In the genomic region with DNA sequence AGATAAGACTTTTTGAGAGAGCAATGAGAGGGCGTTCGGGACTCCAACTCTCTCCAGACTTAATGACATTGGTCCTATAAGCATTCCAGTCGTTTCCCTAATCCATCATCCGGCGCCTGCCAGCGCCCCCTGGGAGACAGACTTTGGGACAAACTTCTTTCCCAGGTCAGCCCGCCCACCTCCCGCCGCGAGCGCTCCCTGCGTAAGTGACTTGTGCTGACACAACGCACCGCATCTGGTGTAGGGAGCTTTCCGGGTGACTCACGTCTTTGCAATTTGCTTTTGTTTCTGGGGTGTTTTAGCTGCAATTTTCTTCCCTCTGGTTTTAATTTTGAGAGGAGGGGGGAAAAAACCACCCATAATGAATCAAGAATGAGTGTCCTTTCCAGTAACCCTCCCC, we compare ENCODE assay signal across 8 mouse cellular contexts. TPM values are rescaled to one million over a fixed set of nuclear protein-coding genes. Genes with fewer than 3 reads are reported as not detected.
A peak's percentile ranks its signal among the peaks of the same experiment; 100 is the strongest.
DNase-seq lines count a peak whose midpoint lies in the region; ATAC-seq lines count a peak whose summit lies in the region.

No protein-coding gene starts in this region.

- peak overlapping the region; percentile 97 for H3K4me2 ChIP-seq in embryonic facial prominence, embryonic 15.5 days (replicated peaks)

- under 1% methylated on average over 16 of the region's 16 CpGs for WGBS in embryonic facial prominence, embryonic 15.5 days

- peak overlapping the region; percentile 96 for H3K27ac ChIP-seq in embryonic facial prominence, embryonic 15.5 days (replicated peaks)

- H3K4me1 ChIP-seq in embryonic facial prominence, embryonic 15.5 days, result peaks cover 20% of the 10 kb centered on the region

- intact Hi-C loops in heart, postnatal 25 days (cut with DNase I), result loop anchor here (10.0 kb wide), 1 partner anchor 603 kb away; no protein-coding TSS in a partner anchor

- H3K36me3 ChIP-seq in embryonic facial prominence, embryonic 15.5 days, result no peaks in the 10 kb centered on the region

- H3K9me3 ChIP-seq in embryonic facial prominence, embryonic 15.5 days (replicated peaks), result no peaks in the 10 kb centered on the region

- no peak for ATAC-seq in embryonic facial prominence, embryonic 15.5 days (ENCODE audit: insufficient number of reproducible peaks, low FRiP score, low TSS enrichment, low read depth)

- no peaks in the 10 kb centered on the region for H3K27me3 ChIP-seq in embryonic facial prominence, embryonic 15.5 days

- peak overlapping the region; percentile 73 for H3K4me3 ChIP-seq in embryonic facial prominence, embryonic 15.5 days (replicated peaks)

- peak; percentile 19 to 39 for DNase-seq in layer of hippocampus, postnatal 10 days (ENCODE audit: low spot score in 2 of 2)
- DNase-seq in layer of hippocampus, adult 9-11 months, result no peak
- peak; percentile 31 for DNase-seq in heart, postnatal 25 days (ENCODE audit: low spot score)
- DNase-seq in kidney, postnatal 4 days, result peak; percentile 75 to 82
- DNase-seq in lung, postnatal 36 days, result peak; percentile 56
- peak; percentile 30 for DNase-seq in right cerebral cortex, postnatal 4 days
- DNase-seq in cerebellum, adult 9-11 months, result no peak

- H3K9ac ChIP-seq in embryonic facial prominence, embryonic 15.5 days, result peak overlapping the region; percentile 59; the same call in 1 of the 2 replicates

RNA-seq across cellular contexts. Expression of gene Tpbg, which starts 0.3 kb away (rescaled TPM):
- 10 to 100 TPM; 14.0 to 18.4 TPM for total RNA-seq in layer of hippocampus, postnatal 10 days (2021)
- polyA plus RNA-seq in embryonic facial prominence, embryonic 15.5 days (2015; fragmentation: Nextera tagmentation; extraction: Ambion mirVana), result 28.9 and 31.0 TPM in 2 replicates
- 1 to 10 TPM; 1.9 to 2.8 TPM for total RNA-seq in heart, postnatal 25 days (2021)

Comparison
In these comparisons a context has a peak if more than half of its experiments do, and no peak if none do; other contexts are left out.
1. DNase-seq: peak in layer of hippocampus, postnatal 10 days (2 of 2), heart, postnatal 25 days (single experiment), kidney, postnatal 4 days (2 of 2), lung, postnatal 36 days (single experiment) and right cerebral cortex, postnatal 4 days (single experiment); none in layer of hippocampus, adult 9-11 months (single experiment) and cerebellum, adult 9-11 months (single experiment).